Mouse (Mus musculus) heart, postnatal 0 days (tissue): ENCODE measurements around the gene Prkcq.

Source experiments
- CTCF ChIP-seq: IDR thresholded peaks from 2 replicates; pipeline ENCODE4 v1.5.1; 2016; ENCODE audit warnings: antibody characterized with exemption, control low read depth, low read depth
- EP300 ChIP-seq: IDR thresholded peaks from 2 replicates; pipeline ENCODE4 v1.6.1; 2016; ENCODE audit warnings: antibody characterized with exemption, low read depth

GRCm38 (mm10) chr2:11219262-11219661 lies 47.4 kb downstream of the Prkcq start:
- no peak for TF ChIP-seq CTCF
- no peak for TF ChIP-seq EP300
